Comparison of ENCODE assay signal across 12 mouse cellular contexts in genomic region chr8:125291506-125291905, GRCm38 (mm10).
DNase-seq lines count a peak whose midpoint lies in the region; ATAC-seq and TF ChIP-seq lines count a peak whose summit lies in the region.
"Had no signal": no experiment of that assay in that cellular context is flagged by ENCODE, and none has a peak within 500 bp of the region (broad histone marks: within the 10 kb centered on the region; RNA-seq: fewer than 3 reads in every experiment).

No protein-coding gene starts in this region.

- H3K4me3 ChIP-seq in lung, embryonic 15.5 days: no peak overlapping the region
- H3K4me3 ChIP-seq in intestine, postnatal 0 days (ENCODE audit: low read depth, low read length): no peak overlapping the region
- no peak overlapping the region for H3K4me3 ChIP-seq in limb, embryonic 10.5 days
- H3K4me3 ChIP-seq: stomach, embryonic 15.5 days had no signal

- H3K27me3 ChIP-seq in lung, embryonic 15.5 days: no peaks in the 10 kb centered on the region
- H3K27me3 ChIP-seq in intestine, postnatal 0 days (replicated peaks; ENCODE audit: control insufficient read depth, insufficient read depth, low read length): no peaks in the 10 kb centered on the region
- no peaks in the 10 kb centered on the region for H3K27me3 ChIP-seq in limb, embryonic 10.5 days (ENCODE audit: low read depth, poor library complexity, severe bottlenecking)
- H3K27me3 ChIP-seq: stomach, embryonic 15.5 days had no signal

- 51% methylated on average over 10 of the region's 10 CpGs for WGBS in lung, embryonic 15.5 days
- WGBS in intestine, postnatal 0 days: 27% methylated on average over 10 of the region's 10 CpGs
- whole genome bisulfite sequencing in limb, embryonic 10.5 days: 62% methylated on average over 10 of the region's 10 CpGs

- no peaks in the 10 kb centered on the region for H3K9me3 ChIP-seq in lung, embryonic 15.5 days
- no peaks in the 10 kb centered on the region for H3K9me3 ChIP-seq in intestine, postnatal 0 days (ENCODE audit: control insufficient read depth)
- H3K9me3 ChIP-seq in limb, embryonic 10.5 days (replicated peaks): no peaks in the 10 kb centered on the region
- H3K9me3 ChIP-seq: stomach, embryonic 15.5 days had no signal

- H3K4me1 ChIP-seq in lung, embryonic 15.5 days: peaks cover 42% of the 10 kb centered on the region
- peaks cover 20% of the 10 kb centered on the region; the same call in 1 of the 2 replicates for H3K4me1 ChIP-seq in intestine, postnatal 0 days (replicated peaks; ENCODE audit: control insufficient read depth, insufficient read depth, low read length)
- H3K4me1 ChIP-seq in limb, embryonic 10.5 days: peaks cover 27% of the 10 kb centered on the region

- no peak for TF ChIP-seq CTCF in intestine, postnatal 0 days (IDR thresholded peaks at IDR 0.05; ENCODE audit: low read depth)

- no peak for DNase-seq in lung, postnatal 25 days (ENCODE audit: low spot score)
- peak; percentile 43 to 49 for DNase-seq in heart, adult 9 months (ENCODE audit: low spot score in 2 of 2)
- no peak for DNase-seq in limb, embryonic 10.5 days (ENCODE audit: low spot score)
- DNase-seq in ovary, postnatal 36 days (ENCODE audit: low spot score): no peak
- no peak for DNase-seq in layer of hippocampus, postnatal 10 days (ENCODE audit: low spot score in 2 of 2)
- DNase-seq in spleen, adult 12 weeks (ENCODE audit: low spot score): no peak
- DNase-seq: forebrain, postnatal 0 days; retina, postnatal 1 day had no signal

- no peak for ATAC-seq in lung, embryonic 15.5 days (ENCODE audit: borderline replicate concordance, extremely low read depth, low FRiP score, low TSS enrichment)
- ATAC-seq in intestine, postnatal 0 days: peak; percentile 73
- ATAC-seq: forebrain, postnatal 0 days; hindbrain, postnatal 0 days had no signal

- no peak overlapping the region for H3K4me2 ChIP-seq in lung, embryonic 15.5 days
- no peak overlapping the region for H3K4me2 ChIP-seq in intestine, postnatal 0 days (replicated peaks; ENCODE audit: low read depth)
- H3K4me2 ChIP-seq: stomach, embryonic 15.5 days had no signal

- H3K27ac ChIP-seq in lung, embryonic 15.5 days: peak overlapping the region; percentile 87; the same call in 1 of the 2 replicates
- no peak overlapping the region for H3K27ac ChIP-seq in intestine, postnatal 0 days (ENCODE audit: low read depth, low read length)
- H3K27ac ChIP-seq in limb, embryonic 10.5 days: peak overlapping the region; percentile 11; the same call in 1 of the 2 replicates
- H3K27ac ChIP-seq: hindbrain, postnatal 0 days had no signal

- no peaks in the 10 kb centered on the region for H3K36me3 ChIP-seq in lung, embryonic 15.5 days
- no peaks in the 10 kb centered on the region for H3K36me3 ChIP-seq in intestine, postnatal 0 days (ENCODE audit: control insufficient read depth, insufficient read depth)
- H3K36me3 ChIP-seq in limb, embryonic 10.5 days: no peaks in the 10 kb centered on the region
- H3K36me3 ChIP-seq: stomach, embryonic 15.5 days had no signal

- no peak overlapping the region for H3K9ac ChIP-seq in lung, embryonic 15.5 days
- no peak overlapping the region for H3K9ac ChIP-seq in intestine, postnatal 0 days (ENCODE audit: low read depth, low read length)
- H3K9ac ChIP-seq: forebrain, postnatal 0 days; stomach, embryonic 15.5 days had no signal

Comparison
In these comparisons a context has a peak if more than half of its experiments do, and no peak if none do; other contexts are left out.
1. DNase-seq: peak in heart, adult 9 months (2 of 2); none in lung, postnatal 25 days (single experiment), limb, embryonic 10.5 days (single experiment), ovary, postnatal 36 days (single experiment), layer of hippocampus, postnatal 10 days (0 of 2) and spleen, adult 12 weeks (single experiment).